Mouse (Mus musculus) C2C12 (cell line): ENCODE data around the gene Rbx1. TPM values are rescaled to one million over a fixed set of nuclear protein-coding genes. Genes with fewer than 3 reads are reported as not detected.

Source experiments
- H3K27me3 ChIP-seq: one replicate; pipeline ENCODE4 v1.6.1; 2011; ENCODE audit not compliant: control insufficient read depth, insufficient read depth, insufficient read length
- H3K36me3 ChIP-seq: one replicate; pipeline ENCODE4 v1.6.1; 2011; ENCODE audit not compliant: control insufficient read depth, insufficient read depth
- H3K4me3 ChIP-seq: one replicate; pipeline ENCODE4 v1.5.1; 2011; ENCODE audit warnings: mild to moderate bottlenecking, control low read depth; ENCODE audit not compliant: poor library complexity, insufficient read depth, severe bottlenecking
- H3K79me2 ChIP-seq: one replicate; pipeline ENCODE4 v1.6.1; 2011; ENCODE audit not compliant: control insufficient read depth, insufficient read depth
- H3K79me3 ChIP-seq: one replicate; pipeline ENCODE4 v1.6.1; 2011; ENCODE audit warnings: low read depth, control low read depth
- H3ac ChIP-seq: one replicate; pipeline ENCODE3; 2011; ENCODE audit warnings: low read depth; ENCODE audit not compliant: control insufficient read depth, insufficient read length
- CEBPB ChIP-seq: IDR thresholded peaks from one replicate; pipeline ENCODE4 v1.6.1; 2011; ENCODE audit warnings: low read depth, mild to moderate bottlenecking, control low read depth, moderate library complexity
- CTCF ChIP-seq: IDR thresholded peaks from one replicate; pipeline ENCODE4 v1.5.1; 2011; ENCODE audit not compliant: control insufficient read depth, insufficient read depth, insufficient read length
- FOSL1 ChIP-seq: IDR thresholded peaks from one replicate; pipeline ENCODE4 v1.8.0; 2011; ENCODE audit warnings: mild to moderate bottlenecking, low read length; ENCODE audit not compliant: poor library complexity, insufficient read depth, severe bottlenecking
- MAX ChIP-seq: IDR thresholded peaks from one replicate; pipeline ENCODE4 v1.6.1; 2011; ENCODE audit warnings: mild to moderate bottlenecking, control low read depth
- MYOD1 ChIP-seq: IDR thresholded peaks from one replicate; pipeline ENCODE4 v1.6.1; 2011; ENCODE audit warnings: low read depth; ENCODE audit not compliant: control insufficient read depth, insufficient read length
- MYOG ChIP-seq: IDR thresholded peaks from one replicate; pipeline ENCODE4 v1.6.1; 2011; ENCODE audit not compliant: control insufficient read depth, insufficient read length; ENCODE audit errors: extremely low read depth
- USF1 ChIP-seq: IDR thresholded peaks from one replicate; pipeline ENCODE4 v1.6.1; 2011; ENCODE audit warnings: low read depth, mild to moderate bottlenecking, control low read depth, moderate library complexity
- polyA plus RNA-seq: library from polyadenylated mRNA; unstranded; fragments of >200 nt; fragmentation: generic; extraction: Trizol; gene quantifications from one replicate; pipeline ENCODE4 v1.2.1, GENCODE M21; 2012; ENCODE audit warnings: missing spikeins

Gene Rbx1
- polyA plus RNA-seq, 1 experiment = 275 TPM

GRCm38 (mm10) chr15:81514111-81514971 lies 48.2 kb downstream of the Rbx1 start:
- no peaks in the 10 kb centered on the region for H3K27me3 ChIP-seq
- H3K4me3 ChIP-seq = no peak overlapping the region
- TF ChIP-seq USF1 (no peak), FOSL1 (no peak), MYOD1 (no peak), CTCF (peak; percentile 88), MAX (peak; percentile 68), CEBPB (peak; percentile 55), MYOG (no peak)
- H3K36me3 ChIP-seq = no peaks in the 10 kb centered on the region
- H3ac ChIP-seq = peak overlapping the region; percentile 5
- H3K79me2 ChIP-seq = no peaks in the 10 kb centered on the region
- no peaks in the 10 kb centered on the region for H3K79me3 ChIP-seq

- Histone ChIP-seq H3K4me3 (no peak overlapping the region), H3K27me3 (no peaks in the 10 kb centered on the region), H3K36me3 (no peaks in the 10 kb centered on the region), H3K79me2 (no peaks in the 10 kb centered on the region), H3ac (no peak overlapping the region), H3K79me3 (no peaks in the 10 kb centered on the region)
- TF ChIP-seq MAX (no peak), FOSL1 (peak; percentile 29)
Observed at GRCm38 (mm10) chr15:81515221-81515620, 49.1 kb downstream of the Rbx1 start.

GRCm38 (mm10) chr15:81518031-81518430 lies 51.9 kb downstream of the Rbx1 start:
- Histone ChIP-seq H3K79me2 (no peaks in the 10 kb centered on the region), H3K27me3 (no peaks in the 10 kb centered on the region), H3K4me3 (no peak overlapping the region), H3ac (no peak overlapping the region), H3K79me3 (no peaks in the 10 kb centered on the region), H3K36me3 (no peaks in the 10 kb centered on the region)
- TF ChIP-seq MYOD1 (no peak), MAX (no peak), FOSL1 (no peak), MYOG (no peak)

- Histone ChIP-seq H3K27me3 (no peaks in the 10 kb centered on the region), H3K79me2 (no peaks in the 10 kb centered on the region), H3K4me3 (no peak overlapping the region), H3K79me3 (no peaks in the 10 kb centered on the region), H3K36me3 (no peaks in the 10 kb centered on the region), H3ac (no peak overlapping the region)
- TF ChIP-seq CEBPB (no peak), USF1 (no peak), MYOG (no peak), MYOD1 (no peak)
Observed at GRCm38 (mm10) chr15:81518761-81519160, 52.7 kb downstream of the Rbx1 start.

GRCm38 (mm10) chr15:81522036-81522751 lies 56.1 kb downstream of the Rbx1 start:
- no peaks in the 10 kb centered on the region for H3K36me3 ChIP-seq
- TF ChIP-seq USF1 = no peak
- no peak for TF ChIP-seq MAX
- TF ChIP-seq MYOD1 = no peak
- no peak for TF ChIP-seq CEBPB
- TF ChIP-seq FOSL1 = no peak
- TF ChIP-seq CTCF = no peak
- no peak for TF ChIP-seq MYOG
- peak overlapping the region; percentile 85 for H3ac ChIP-seq
- peak overlapping the region; percentile 45 for H3K4me3 ChIP-seq
- no peaks in the 10 kb centered on the region for H3K79me3 ChIP-seq
- no peaks in the 10 kb centered on the region for H3K27me3 ChIP-seq
- H3K79me2 ChIP-seq = no peaks in the 10 kb centered on the region
